Mouse (Mus musculus) kidney, postnatal 14 days (tissue): ENCODE results near the gene Arl3.

Experiments used
- DNase-seq: peaks from one replicate; pipeline ENCODE4 v3.0.0; 2022; ENCODE audit warnings: mixed read lengths

The Arl3 gene

GRCm38 (mm10) chr19:46572951-46573937, at the start of gene Arl3, which contains the start of gene Sfxn2:
Arl3 (minus strand) TSS chr19:46573198.
Sfxn2 (plus strand) TSS chr19:46573365.
- DNase-seq: peak; percentile 98

- DNase-seq: no peak
These were observed 49.7 kb upstream of the Arl3 start for GRCm38 (mm10) chr19:46622659-46623193.

GRCm38 (mm10) chr19:46621236-46622183, 48.5 kb upstream of the Arl3 start:
- DNase-seq: no peak

- DNase-seq: no peak
These were observed 47.2 kb upstream of the Arl3 start for GRCm38 (mm10) chr19:46620016-46620808.

GRCm38 (mm10) chr19:46619518-46619917, 46.5 kb upstream of the Arl3 start:
- no peak for DNase-seq

- no peak for DNase-seq
These were observed 46.0 kb upstream of the Arl3 start for GRCm38 (mm10) chr19:46619001-46619400.

GRCm38 (mm10) chr19:46618322-46618721, 45.3 kb upstream of the Arl3 start:
- DNase-seq: no peak

- DNase-seq: no peak
These were observed 44.4 kb upstream of the Arl3 start for GRCm38 (mm10) chr19:46617361-46617760.

GRCm38 (mm10) chr19:46616378-46616777, 43.4 kb upstream of the Arl3 start:
- DNase-seq: no peak

GRCm38 (mm10) chr19:46608158-46608557, 35.2 kb upstream of the Arl3 start:
- no peak for DNase-seq

GRCm38 (mm10) chr19:46607424-46607823, 34.4 kb upstream of the Arl3 start:
- peak; percentile 52 for DNase-seq

GRCm38 (mm10) chr19:46606718-46607117, 33.7 kb upstream of the Arl3 start:
- no peak for DNase-seq

- DNase-seq: no peak
These were observed 29.4 kb upstream of the Arl3 start for GRCm38 (mm10) chr19:46602406-46602805.

GRCm38 (mm10) chr19:46601491-46601890, 28.5 kb upstream of the Arl3 start:
- DNase-seq: peak; percentile 72

- no peak for DNase-seq
These were observed 27.4 kb upstream of the Arl3 start for GRCm38 (mm10) chr19:46600371-46600770.

- DNase-seq: peak; percentile 36
These were observed 26.6 kb upstream of the Arl3 start for GRCm38 (mm10) chr19:46599375-46600256.

- DNase-seq: peak; percentile 98
These were observed 25.8 kb upstream of the Arl3 start, which contains the start of gene Wbp1l for GRCm38 (mm10) chr19:46598720-46599252. Wbp1l (plus strand) TSS chr19:46599084.

- DNase-seq: no peak
These were observed 25.2 kb upstream of the Arl3 start for GRCm38 (mm10) chr19:46598187-46598586.

- no peak for DNase-seq
These were observed 19.9 kb upstream of the Arl3 start for GRCm38 (mm10) chr19:46592751-46593439.

- DNase-seq: no peak
These were observed 18.6 kb upstream of the Arl3 start for GRCm38 (mm10) chr19:46591575-46591974.
